Mouse (Mus musculus) c-Kit-negative CD71-positive TER-119-positive erythroid progenitor cells, embryonic 14.5 days (primary cell): ENCODE results near the gene Esp16.
"Not testable (repeated sequence)": the region's sequence is repeated elsewhere in the genome, so short reads cannot be mapped to it uniquely, and the experiment has no call there.

Experiments used
- DNase-seq: peaks from one replicate; pipeline ENCODE4 v3.0.0-alpha.2; 2013; ENCODE audit warnings: low read depth, low spot score

Gene Esp16

GRCm38 (mm10) chr17:39535842-39536241 is at the start of gene Esp16:
Esp16 (plus strand) TSS chr17:39536142.
- DNase-seq = not testable (repeated sequence)

DNA sequence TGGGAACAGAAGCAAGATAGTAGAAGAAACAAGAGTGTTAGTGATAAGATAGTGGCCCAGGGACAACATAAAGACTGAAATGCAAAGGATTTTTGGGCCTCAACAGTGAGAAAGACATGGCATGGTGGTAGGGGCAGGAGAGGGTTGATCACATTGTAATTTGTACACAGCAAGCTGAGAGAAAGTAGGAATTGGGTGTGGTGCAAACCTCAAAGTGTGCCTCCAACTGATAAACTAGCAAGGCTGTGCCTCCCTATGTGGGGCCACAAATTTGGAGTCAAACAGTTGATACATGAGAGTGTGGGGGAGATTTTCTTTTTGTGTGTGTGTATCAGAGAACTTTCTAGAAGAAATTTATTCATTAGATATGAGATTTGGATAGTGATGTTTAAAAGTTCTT is 37.9 kb upstream of the Esp16 start:
- DNase-seq = not testable (repeated sequence)
